Mouse (Mus musculus): ENCODE results near the gene Adprhl2. TPM values are rescaled to one million over a fixed set of nuclear protein-coding genes. Genes with fewer than 3 reads are reported as not detected.

The Adprhl2 gene
- polyA plus RNA-seq, 1 experiment from 2014 or later = 50.9 TPM

DNA sequence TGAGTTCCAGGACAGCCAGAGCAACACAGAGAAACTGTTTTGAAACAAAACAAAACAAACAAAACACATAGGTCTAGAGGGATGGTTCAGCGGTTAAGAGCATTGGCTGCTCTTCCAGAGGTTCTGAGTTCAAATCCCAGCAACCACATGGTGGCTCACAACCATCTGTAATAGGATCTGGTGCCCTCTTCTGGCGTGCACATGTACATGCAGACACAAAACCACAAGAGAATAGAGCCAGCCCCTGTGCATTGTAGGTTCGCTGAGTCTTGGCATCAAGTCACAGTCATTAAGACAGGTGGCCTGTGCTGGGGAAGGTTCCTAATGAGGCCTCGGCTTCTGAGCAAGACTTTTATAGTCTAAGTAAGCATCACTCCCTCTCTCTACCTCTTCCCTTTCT lies 17.6 kb downstream of the Adprhl2 start:
- no peak overlapping the region for H3K4me3 ChIP-seq (ENCODE audit: low read depth, low read length)
- no peak for ATAC-seq (replicated peaks; ENCODE audit: low FRiP score, low TSS enrichment, low read depth)
- 60% methylated on average over 4 of the region's 4 CpGs for WGBS

DNA sequence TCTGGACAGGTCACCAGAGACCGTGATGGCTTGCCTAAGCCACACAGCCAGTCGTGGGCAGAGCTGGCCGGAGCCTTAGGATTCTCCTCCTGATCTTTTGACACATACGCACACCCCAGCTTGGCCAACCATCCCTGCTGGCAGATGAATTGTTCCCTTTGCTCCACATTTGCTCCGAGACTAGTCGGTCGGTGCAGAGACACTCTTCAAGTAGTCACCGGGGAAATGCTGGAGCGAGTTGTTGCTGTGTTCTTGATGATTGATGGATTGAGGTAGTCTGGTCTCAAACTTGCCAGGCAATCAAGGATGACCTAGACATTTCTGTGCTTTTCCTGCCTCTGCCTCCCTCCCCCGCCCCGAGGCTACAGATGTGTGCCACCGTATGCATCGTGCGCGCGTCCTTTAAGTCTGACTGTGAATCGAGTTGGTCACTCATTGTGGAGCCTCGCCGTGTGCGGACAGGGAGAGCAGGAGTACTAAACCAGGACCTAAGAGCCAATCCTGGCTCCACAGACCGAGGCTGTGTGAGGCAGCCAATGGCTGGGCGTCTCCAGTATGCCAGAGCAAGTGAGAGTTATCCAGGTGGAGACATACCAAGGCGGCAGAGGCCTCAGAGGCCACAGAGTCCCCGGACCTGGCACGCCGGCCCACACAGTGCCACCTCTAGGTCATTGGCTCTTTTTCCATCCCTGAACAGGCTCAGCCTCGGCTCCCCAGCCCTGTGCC lies 19.8 kb downstream of the Adprhl2 start:
- Histone ChIP-seq H3K36me3 (ENCODE audit: control insufficient read depth, insufficient read depth, low read length) (no peaks in the 10 kb centered on the region), H3K4me1 (replicated peaks; ENCODE audit: control insufficient read depth, insufficient read depth, low read length) (peaks cover 16% of the 10 kb centered on the region), H3K4me3 (ENCODE audit: low read depth, low read length) (peak overlapping the region; percentile 31), H3K27me3 (replicated peaks; ENCODE audit: control insufficient read depth, insufficient read depth, low read length) (peaks cover 43% of the 10 kb centered on the region), H3K4me2 (ENCODE audit: low read length) (peak overlapping the region; percentile 67), H3K9ac (ENCODE audit: low read length) (peak overlapping the region; percentile 29; the same call in 1 of the 2 replicates), H3K9me3 (ENCODE audit: control insufficient read depth, low read length) (peaks cover 5% of the 10 kb centered on the region; the same call in 1 of the 2 replicates), H3K27ac (ENCODE audit: low read depth) (no peak overlapping the region)
- DNase-seq (ENCODE audit: low spot score) (no peak), ATAC-seq (replicated peaks; ENCODE audit: low FRiP score, low TSS enrichment, low read depth) (no peak)
- 11% methylated on average over 27 of the region's 27 CpGs for WGBS

More for the DNA sequence above, 17.6 kb downstream of the Adprhl2 start:
- Histone ChIP-seq H3K4me2 (ENCODE audit: low read length) (no peak overlapping the region), H3K9me3 (ENCODE audit: control insufficient read depth, low read length) (peaks cover 5% of the 10 kb centered on the region; the same call in 1 of the 2 replicates), H3K27me3 (replicated peaks; ENCODE audit: control insufficient read depth, insufficient read depth, low read length) (peaks cover 35% of the 10 kb centered on the region), H3K9ac (ENCODE audit: low read length) (no peak overlapping the region), H3K4me1 (replicated peaks; ENCODE audit: control insufficient read depth, insufficient read depth, low read length) (peaks cover 12% of the 10 kb centered on the region), H3K27ac (ENCODE audit: low read depth) (no peak overlapping the region), H3K36me3 (ENCODE audit: control insufficient read depth, insufficient read depth, low read length) (no peaks in the 10 kb centered on the region)
- DNase-seq (ENCODE audit: low spot score) = no peak

DNA sequence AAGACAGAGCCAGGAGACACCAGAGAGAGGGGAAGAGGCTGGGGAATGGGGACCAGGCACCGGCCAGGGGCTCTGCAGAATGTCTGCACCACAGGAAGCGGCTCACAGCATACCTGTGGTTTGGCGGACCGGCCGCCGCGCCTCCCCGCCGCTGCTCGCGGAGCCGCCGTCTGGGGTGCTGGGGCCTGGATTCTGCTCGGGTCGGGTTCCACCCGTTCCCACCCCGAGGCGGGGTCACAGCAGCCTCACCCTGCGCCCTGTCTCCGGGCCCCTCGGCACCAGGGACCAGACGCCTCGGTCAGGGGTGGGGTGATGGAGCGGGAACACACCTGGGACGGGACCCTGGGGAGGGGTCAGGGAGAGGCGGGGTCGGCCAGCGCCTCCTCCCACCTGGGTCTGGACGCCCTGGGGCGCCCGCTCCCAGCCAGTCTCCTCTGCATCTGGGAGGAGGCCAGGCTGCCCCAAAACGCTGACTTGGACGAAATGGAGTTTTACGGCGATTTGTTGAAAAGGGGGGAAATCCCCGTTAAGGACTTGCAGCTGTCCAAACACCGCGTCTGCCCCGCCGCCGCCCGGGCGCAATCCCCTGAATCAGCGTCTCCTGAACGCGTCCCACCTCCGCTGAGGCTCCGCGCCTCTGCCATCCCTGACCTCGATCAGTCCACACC lies 20.5 kb downstream of the Adprhl2 start:
- DNase-seq (ENCODE audit: low spot score) = peak; percentile 73
- Histone ChIP-seq H3K4me3 (ENCODE audit: low read depth, low read length) (peak overlapping the region; percentile 31), H3K9ac (ENCODE audit: low read length) (peak overlapping the region; percentile 29; the same call in 1 of the 2 replicates), H3K27me3 (replicated peaks; ENCODE audit: control insufficient read depth, insufficient read depth, low read length) (peaks cover 48% of the 10 kb centered on the region), H3K9me3 (ENCODE audit: control insufficient read depth, low read length) (peaks cover 3% of the 10 kb centered on the region; the same call in 1 of the 2 replicates), H3K4me1 (replicated peaks; ENCODE audit: control insufficient read depth, insufficient read depth, low read length) (peaks cover 23% of the 10 kb centered on the region), H3K4me2 (ENCODE audit: low read length) (peak overlapping the region; percentile 67), H3K36me3 (ENCODE audit: control insufficient read depth, insufficient read depth, low read length) (no peaks in the 10 kb centered on the region), H3K27ac (ENCODE audit: low read depth) (no peak overlapping the region)
- under 1% methylated on average over 50 of the region's 50 CpGs for WGBS
- peak; percentile 44; the same call in 1 of the 2 replicates for ATAC-seq (replicated peaks; ENCODE audit: low FRiP score, low TSS enrichment, low read depth)

DNA sequence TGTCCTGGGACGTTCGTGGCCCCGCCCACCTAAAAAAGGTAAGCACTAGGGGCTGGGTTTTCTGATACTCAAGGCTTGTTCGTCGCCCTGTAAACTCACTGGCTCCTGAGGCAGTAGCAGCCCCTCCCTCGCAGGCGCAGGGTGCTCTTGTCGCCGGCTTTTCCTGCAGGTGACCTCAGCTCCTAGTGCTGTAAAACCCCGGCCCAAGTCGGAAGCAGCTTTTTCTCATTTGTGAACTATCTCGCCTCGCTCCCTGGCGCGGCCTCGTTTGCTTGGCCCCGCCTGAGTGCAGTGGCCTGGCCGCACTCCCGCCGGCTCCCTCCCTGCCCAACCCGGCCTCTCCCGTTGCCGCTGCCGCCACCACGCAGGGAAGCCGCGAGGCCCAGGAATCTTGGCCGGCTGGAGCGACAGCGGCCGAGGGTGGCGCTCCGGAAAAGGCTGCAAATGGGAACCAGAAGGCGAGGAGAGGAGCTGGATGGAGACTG lies 24.8 kb downstream of the Adprhl2 start:
- Histone ChIP-seq H3K4me2 (ENCODE audit: low read length) (peak overlapping the region; percentile 54), H3K4me1 (replicated peaks; ENCODE audit: control insufficient read depth, insufficient read depth, low read length) (peaks cover 21% of the 10 kb centered on the region), H3K27ac (ENCODE audit: low read depth) (peak overlapping the region; percentile 18; the same call in 1 of the 2 replicates), H3K4me3 (ENCODE audit: low read depth, low read length) (peak overlapping the region; percentile 20), H3K36me3 (ENCODE audit: control insufficient read depth, insufficient read depth, low read length) (no peaks in the 10 kb centered on the region), H3K9me3 (ENCODE audit: control insufficient read depth, low read length) (no peaks in the 10 kb centered on the region), H3K27me3 (replicated peaks; ENCODE audit: control insufficient read depth, insufficient read depth, low read length) (peaks cover 39% of the 10 kb centered on the region), H3K9ac (ENCODE audit: low read length) (peak overlapping the region; percentile 29)
- DNase-seq (ENCODE audit: low spot score) (peak; percentile 78), ATAC-seq (replicated peaks; ENCODE audit: low FRiP score, low TSS enrichment, low read depth) (peak; percentile 41; the same call in 1 of the 2 replicates)
- WGBS = under 1% methylated on average over 34 of the region's 34 CpGs

DNA sequence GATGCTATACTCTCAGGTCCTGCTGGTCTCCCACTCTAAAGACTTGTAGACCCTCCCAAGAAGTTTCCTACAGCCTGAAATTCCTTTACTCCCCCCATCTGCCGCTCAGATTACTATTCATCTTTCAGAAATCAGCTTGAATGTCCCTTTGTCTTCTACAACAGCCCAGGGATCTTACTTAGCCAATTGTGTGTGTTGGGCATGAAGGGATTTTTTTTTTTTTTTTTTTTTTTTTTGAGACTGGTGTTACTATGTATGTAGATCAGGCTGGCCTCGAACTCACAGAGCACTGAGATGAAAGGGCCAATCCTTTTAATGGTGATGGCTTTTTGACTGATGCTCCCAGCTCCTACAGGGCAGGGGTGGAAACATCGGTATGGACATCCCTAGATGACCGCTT lies 25.6 kb downstream of the Adprhl2 start:
- no peak overlapping the region for H3K4me2 ChIP-seq (ENCODE audit: low read length)
- H3K27ac ChIP-seq (ENCODE audit: low read depth) = no peak overlapping the region
- peaks cover 14% of the 10 kb centered on the region; the same call in 1 of the 2 replicates for H3K4me1 ChIP-seq (replicated peaks; ENCODE audit: control insufficient read depth, insufficient read depth, low read length)
- no peaks in the 10 kb centered on the region for H3K36me3 ChIP-seq (ENCODE audit: control insufficient read depth, insufficient read depth, low read length)
- ATAC-seq (replicated peaks; ENCODE audit: low FRiP score, low TSS enrichment, low read depth) (no peak), DNase-seq (ENCODE audit: low spot score) (no peak)
- H3K4me3 ChIP-seq (ENCODE audit: low read depth, low read length) = no peak overlapping the region
- no peak overlapping the region for H3K9ac ChIP-seq (ENCODE audit: low read length)
- no peaks in the 10 kb centered on the region for H3K9me3 ChIP-seq (ENCODE audit: control insufficient read depth, low read length)
- H3K27me3 ChIP-seq (replicated peaks; ENCODE audit: control insufficient read depth, insufficient read depth, low read length) = peaks cover 32% of the 10 kb centered on the region
- WGBS = 46% methylated on average over 4 of the region's 4 CpGs

DNA sequence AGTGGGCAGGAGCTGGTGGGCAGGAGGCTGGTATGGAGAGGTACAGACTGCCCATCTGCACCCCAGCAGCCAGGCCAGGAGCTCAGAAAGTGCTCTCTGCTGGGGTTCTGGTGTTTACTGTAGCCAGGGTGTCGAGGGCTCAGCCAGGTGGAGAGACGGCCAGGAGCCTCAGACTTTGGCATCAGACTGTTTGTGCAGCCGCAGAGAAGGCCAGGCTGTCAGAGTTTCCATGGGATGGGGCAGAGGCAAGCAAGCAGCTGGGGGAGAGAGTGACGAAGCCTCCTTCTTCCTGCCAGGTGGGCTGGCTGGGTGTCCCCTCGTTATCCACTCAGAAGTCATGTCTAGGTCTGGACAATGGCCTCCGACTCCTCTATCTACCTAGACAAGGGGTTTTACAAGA lies 26.4 kb downstream of the Adprhl2 start:
- Histone ChIP-seq H3K4me3 (ENCODE audit: low read depth, low read length) (no peak overlapping the region), H3K27ac (ENCODE audit: low read depth) (no peak overlapping the region), H3K36me3 (ENCODE audit: control insufficient read depth, insufficient read depth, low read length) (no peaks in the 10 kb centered on the region), H3K4me1 (replicated peaks; ENCODE audit: control insufficient read depth, insufficient read depth, low read length) (peaks cover 10% of the 10 kb centered on the region; the same call in 1 of the 2 replicates), H3K4me2 (ENCODE audit: low read length) (no peak overlapping the region), H3K9me3 (ENCODE audit: control insufficient read depth, low read length) (no peaks in the 10 kb centered on the region), H3K9ac (ENCODE audit: low read length) (no peak overlapping the region), H3K27me3 (replicated peaks; ENCODE audit: control insufficient read depth, insufficient read depth, low read length) (peaks cover 24% of the 10 kb centered on the region)
- 70% methylated on average over 6 of the region's 6 CpGs for WGBS
- no peak for DNase-seq (ENCODE audit: low spot score)
- ATAC-seq (replicated peaks; ENCODE audit: low FRiP score, low TSS enrichment, low read depth) = no peak

DNA sequence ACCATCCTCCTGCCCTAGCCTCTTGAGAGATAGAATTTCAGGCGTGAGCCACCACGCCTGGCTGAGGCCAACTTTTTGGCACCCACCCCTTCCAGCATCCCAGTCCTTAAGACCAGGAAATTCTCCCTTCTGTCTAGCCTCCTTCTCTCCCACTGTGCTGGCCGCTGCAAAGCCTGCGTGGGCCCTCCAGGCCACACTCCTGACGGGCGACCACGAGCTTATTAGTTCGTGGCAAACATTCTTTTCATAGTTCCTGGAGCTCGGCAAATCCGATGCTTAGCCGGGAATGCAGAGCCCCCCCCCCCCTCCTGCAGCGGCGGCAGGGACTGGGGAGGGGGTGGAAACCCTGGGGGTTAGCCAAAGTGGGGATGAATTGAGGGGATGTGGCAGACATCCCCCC lies 30.3 kb downstream of the Adprhl2 start:
- no peak overlapping the region for H3K27ac ChIP-seq (ENCODE audit: low read depth)
- 20% methylated on average over 13 of the region's 13 CpGs for WGBS
- ATAC-seq (replicated peaks; ENCODE audit: low FRiP score, low TSS enrichment, low read depth) (no peak), DNase-seq (ENCODE audit: low spot score) (no peak)
- peaks cover 6% of the 10 kb centered on the region; the same call in 1 of the 2 replicates for H3K4me1 ChIP-seq (replicated peaks; ENCODE audit: control insufficient read depth, insufficient read depth, low read length)
- no peak overlapping the region for H3K4me2 ChIP-seq (ENCODE audit: low read length)
- H3K27me3 ChIP-seq (replicated peaks; ENCODE audit: control insufficient read depth, insufficient read depth, low read length) = peaks cover 38% of the 10 kb centered on the region
- no peak overlapping the region for H3K9ac ChIP-seq (ENCODE audit: low read length)
- H3K4me3 ChIP-seq (ENCODE audit: low read depth, low read length) = no peak overlapping the region
- no peaks in the 10 kb centered on the region for H3K36me3 ChIP-seq (ENCODE audit: control insufficient read depth, insufficient read depth, low read length)
- no peaks in the 10 kb centered on the region for H3K9me3 ChIP-seq (ENCODE audit: control insufficient read depth, low read length)

DNA sequence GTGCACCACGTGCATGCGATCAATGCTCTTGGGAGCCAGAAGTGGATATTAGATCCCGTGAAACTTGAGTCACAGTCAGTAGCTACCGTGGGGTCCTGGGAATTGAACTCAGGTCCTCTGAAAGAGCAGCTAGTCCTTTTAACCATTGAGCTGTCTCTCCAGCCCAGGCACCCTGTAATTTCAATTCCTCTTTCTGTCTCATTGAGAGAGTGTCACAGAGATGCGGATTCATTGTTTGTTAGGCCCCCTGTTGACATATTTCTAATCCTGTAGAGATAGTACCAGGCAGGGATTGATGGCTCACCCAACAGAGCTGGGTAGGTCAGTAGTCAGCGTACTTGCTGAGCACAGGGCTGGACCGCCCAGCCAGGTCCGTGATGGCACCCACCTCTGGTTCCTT lies 31.2 kb downstream of the Adprhl2 start:
- ATAC-seq (replicated peaks; ENCODE audit: low FRiP score, low TSS enrichment, low read depth) = no peak
- H3K27ac ChIP-seq (ENCODE audit: low read depth) = no peak overlapping the region

More for the DNA sequence above, 31.2 kb downstream of the Adprhl2 start:
- Histone ChIP-seq H3K4me3 (ENCODE audit: low read depth, low read length) (no peak overlapping the region), H3K9ac (ENCODE audit: low read length) (no peak overlapping the region), H3K4me1 (replicated peaks; ENCODE audit: control insufficient read depth, insufficient read depth, low read length) (0 out of 2 replicates have a peak, but pooled peaks cover 5% of the 10 kb centered on the region), H3K9me3 (ENCODE audit: control insufficient read depth, low read length) (no peaks in the 10 kb centered on the region), H3K27me3 (replicated peaks; ENCODE audit: control insufficient read depth, insufficient read depth, low read length) (peaks cover 36% of the 10 kb centered on the region), H3K36me3 (ENCODE audit: control insufficient read depth, insufficient read depth, low read length) (no peaks in the 10 kb centered on the region), H3K4me2 (ENCODE audit: low read length) (no peak overlapping the region)
- DNase-seq (ENCODE audit: low spot score) = no peak
- 86% methylated on average over 8 of the region's 8 CpGs for WGBS
